Mouse (Mus musculus) thymus, postnatal 10 days (tissue): Measurements from ENCODE around the gene Lrba.

Experiments
- DNase-seq, 2 experiments: peaks; one replicate each; pipeline ENCODE4 v3.0.0; 2021; ENCODE audit warnings: low spot score in 2 of 2

Gene Lrba

DNA sequence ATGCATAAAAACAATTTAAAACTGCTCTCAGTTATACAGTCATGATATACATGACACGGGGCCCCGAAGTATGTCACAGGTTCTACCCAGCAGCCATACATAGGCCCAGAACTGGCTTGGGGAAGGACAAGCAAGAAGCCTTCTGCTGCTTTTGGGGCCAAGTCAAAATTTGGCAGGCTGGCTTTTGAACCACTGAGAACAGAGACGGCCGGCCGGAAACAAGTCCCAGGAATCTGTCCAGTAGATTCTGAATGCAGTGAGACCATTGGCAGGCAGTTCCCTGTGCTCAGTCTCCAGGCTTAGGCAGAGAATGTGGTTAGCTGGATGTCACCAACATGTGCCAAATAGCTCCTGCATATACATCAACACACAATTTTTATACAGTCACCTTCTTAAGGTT is 565.3 kb downstream of the Lrba start:
- DNase-seq = no peak

- DNase-seq = no peak
These were observed 568.8 kb downstream of the Lrba start for GRCm38 (mm10) chr3:86793264-86793663.

DNA sequence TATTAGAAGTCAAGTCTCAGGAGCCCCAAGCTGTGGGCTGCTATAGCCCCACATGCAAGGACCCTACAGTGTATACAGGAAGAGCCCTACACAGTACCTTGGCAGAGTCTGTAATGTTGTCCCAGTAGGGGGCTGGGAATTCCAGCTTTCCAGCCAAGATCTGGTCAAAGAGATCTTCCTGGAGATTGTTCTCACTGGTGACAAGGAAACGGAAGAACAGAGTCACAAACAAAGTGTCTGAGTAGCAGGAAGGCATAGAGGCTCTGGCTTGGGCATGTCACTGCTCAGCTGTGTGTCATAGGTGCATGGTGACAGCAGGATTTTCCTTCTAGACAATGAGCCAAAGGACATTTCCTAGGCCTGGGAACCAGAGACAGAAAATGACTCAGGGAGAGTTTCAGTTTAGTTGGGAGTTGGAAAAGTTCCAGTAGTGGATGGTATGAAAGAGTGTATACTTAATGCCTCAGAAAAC is 569.3 kb downstream of the Lrba start:
- no peak for DNase-seq

DNA sequence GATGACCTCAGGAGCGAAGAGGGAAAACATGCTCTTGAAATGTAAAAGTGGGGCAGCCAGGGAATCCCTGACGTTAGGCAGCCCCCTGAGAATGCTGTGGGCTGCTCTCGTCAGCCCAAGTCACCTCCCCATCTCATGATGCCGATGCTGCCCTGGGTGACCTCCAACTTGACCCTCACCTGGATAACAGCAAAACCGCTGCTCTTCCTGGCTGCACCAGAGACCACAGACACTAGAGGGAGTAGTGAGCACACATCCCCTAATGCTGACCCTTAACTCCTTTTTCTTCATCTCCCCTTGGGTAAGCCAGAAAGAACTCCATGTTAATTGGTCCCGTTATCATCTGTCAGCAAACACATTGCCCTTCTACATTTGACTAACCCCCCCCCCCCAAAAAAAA is 572.2 kb downstream of the Lrba start:
- DNase-seq = peak in 1 of 2 experiments; percentile 35

DNA sequence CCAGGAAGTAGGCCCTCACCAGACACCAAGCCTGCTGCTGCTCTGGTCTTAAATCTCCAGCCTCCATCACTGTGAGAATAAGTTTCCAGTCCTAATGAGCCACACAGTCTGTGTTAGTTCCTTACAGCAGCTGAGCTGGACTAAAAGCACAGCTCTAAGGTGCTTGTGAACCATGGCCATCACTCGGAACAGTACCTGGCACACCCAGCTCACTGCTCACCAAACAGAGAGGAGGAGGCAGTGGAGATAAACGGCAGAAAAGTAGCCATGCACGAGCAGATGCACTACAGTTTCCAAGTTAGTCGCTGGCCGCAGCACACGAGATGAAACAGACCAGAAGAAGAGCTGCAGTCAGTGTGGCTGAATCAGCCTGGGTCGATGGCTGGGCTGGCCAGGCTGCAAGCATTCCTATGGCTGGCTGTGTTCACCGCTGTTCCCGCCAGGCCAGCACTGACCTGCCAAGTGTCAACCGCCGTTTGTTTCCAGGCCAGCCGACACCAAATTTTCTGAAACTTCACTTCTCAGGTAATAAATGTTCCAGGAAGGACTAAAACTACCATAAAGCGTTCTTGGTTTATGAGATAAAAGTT is 573.5 kb downstream of the Lrba start:
- DNase-seq = no peak

GRCm38 (mm10) chr3:86799041-86799440 is 574.6 kb downstream of the Lrba start:
- no peak for DNase-seq

- DNase-seq = no peak
These were observed 576.4 kb downstream of the Lrba start for GRCm38 (mm10) chr3:86800841-86801240.

DNA sequence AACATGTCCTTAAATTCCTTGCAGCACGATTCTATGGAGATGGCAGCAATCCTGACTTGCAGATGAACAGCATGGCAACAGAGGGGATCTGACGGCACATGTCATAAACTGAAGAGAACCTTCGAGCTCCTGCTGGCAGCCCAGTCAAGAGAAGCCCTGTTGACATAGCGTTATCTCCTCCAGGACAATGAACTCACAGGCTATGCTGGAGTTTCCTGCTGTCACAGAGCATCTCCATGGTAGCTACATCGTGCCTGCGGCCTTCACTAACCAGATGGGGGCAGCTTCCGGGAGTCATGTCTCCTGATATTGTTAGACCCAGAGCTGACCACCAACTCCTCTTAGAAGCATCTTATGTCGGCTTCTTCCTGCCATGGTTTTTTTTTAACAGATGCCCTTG is 578.3 kb downstream of the Lrba start:
- DNase-seq = no peak

- DNase-seq = no peak
These were observed 579.8 kb downstream of the Lrba start for GRCm38 (mm10) chr3:86804265-86804664.

GRCm38 (mm10) chr3:86806834-86807233 is 582.4 kb downstream of the Lrba start:
- no peak for DNase-seq

DNA sequence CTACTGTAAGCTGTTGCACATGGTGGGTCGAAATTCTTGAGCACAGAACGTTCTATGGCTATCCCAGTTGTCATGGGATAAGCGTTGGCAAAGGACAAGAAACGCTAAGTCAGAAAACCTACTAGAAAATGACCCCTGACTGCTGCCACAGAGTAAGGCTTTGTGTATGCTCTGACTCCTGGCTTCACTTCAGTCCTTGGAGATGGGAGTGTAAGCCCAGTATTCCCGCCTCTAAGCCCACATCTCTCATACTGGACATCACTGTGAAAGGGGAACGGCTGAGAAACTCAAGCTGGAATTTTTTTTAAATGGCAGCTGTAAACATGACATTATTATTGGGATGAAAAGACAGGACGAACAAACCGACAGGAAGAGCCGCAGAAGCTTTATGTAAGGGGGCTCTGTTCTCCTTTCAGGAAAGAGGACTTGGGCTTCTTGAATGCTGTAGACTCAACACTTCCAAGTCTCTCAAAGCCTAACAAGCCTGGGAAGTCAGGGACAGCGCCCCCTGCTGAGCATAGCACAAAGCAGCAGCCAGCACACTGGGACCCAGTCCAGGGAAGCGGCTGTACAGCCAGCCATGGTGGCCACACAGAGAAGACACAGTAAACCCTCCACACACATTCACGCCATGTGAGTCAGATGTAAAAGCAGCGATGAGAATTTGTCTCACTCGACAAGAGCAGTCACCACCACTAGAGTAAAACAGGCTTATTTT is 583.4 kb downstream of the Lrba start:
- DNase-seq = peak in 1 of 2 experiments; percentile 26

DNA sequence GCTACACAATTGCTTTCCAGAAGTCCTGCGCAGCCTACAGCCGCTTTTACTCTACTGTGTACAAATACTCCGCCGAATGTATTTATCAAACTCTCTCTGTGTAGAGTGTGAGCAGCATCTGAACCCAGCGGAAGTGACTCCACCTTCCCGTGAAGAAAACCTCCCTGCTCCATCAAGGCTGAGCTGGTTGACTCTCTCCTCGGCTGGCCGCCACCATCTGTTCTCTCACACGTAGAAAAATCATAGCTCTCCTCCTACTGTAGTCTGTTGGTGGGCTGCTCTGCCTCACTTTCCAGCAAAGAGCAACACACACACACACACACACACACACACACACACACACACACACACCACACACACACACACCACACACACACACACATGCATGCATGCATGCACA is 584.7 kb downstream of the Lrba start:
- no peak for DNase-seq

- DNase-seq = no peak
These were observed 585.2 kb downstream of the Lrba start for GRCm38 (mm10) chr3:86809646-86810045.

DNA sequence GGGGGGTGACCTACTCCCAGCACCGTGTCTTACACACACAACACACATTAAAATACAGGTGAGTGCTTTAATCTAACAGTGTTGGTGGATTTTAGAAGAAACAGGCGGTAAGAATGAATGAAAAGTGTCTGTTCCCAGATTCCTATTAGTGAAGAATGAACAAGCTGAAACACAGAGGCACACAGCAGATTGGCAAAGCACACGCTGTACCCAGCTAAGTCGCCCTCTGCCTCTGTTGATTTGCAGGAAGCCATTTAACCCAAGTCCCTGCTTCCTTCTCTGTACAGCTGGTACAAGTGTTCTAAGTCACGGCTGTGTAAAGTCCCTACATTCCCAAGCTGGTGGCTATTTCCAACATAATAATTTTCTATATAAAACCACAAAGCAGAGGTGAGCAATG is 586.4 kb downstream of the Lrba start:
- DNase-seq = no peak

DNA sequence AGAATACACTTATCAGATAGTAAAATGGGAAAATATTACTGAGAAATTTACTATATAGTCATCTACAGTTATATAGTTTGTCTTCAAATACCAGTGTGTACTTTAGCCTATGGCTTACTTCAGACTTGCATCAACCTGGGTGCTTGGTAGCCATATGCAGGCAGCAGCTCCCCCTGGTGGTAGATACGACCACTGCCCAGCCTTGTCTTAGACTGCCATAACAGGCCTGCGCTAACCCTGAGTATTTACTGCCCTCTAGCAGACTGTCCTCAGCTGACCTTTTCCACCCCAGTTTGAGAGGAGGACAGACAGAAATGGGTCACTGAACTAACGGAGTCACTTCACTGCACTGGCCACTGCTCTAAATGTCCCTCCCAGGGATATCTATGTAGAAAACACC is 588.2 kb downstream of the Lrba start:
- peak; percentile 64 to 85 for DNase-seq

GRCm38 (mm10) chr3:86818001-86818585 is 593.6 kb downstream of the Lrba start:
- no peak for DNase-seq

DNA sequence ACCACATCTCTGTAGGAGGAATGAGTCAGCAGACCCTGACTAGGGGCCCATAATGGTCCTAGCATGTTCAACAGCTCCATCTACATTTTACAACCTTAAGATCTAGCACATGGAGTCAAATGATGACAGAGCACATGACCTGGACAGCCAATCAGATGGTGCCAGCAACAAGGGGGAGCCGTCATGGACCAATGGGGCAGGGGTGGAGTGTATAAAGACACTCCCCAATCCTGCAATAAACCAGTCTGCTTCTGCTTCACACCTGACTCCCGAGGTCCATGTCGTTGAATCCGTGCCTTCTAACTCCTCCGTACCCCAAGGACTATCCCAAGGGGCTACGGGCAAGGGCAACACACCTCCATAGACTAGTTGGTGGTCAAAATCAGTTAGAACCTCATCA is 594.9 kb downstream of the Lrba start:
- DNase-seq = no peak

- no peak for DNase-seq
These were observed 595.9 kb downstream of the Lrba start for GRCm38 (mm10) chr3:86820344-86820743.

DNA sequence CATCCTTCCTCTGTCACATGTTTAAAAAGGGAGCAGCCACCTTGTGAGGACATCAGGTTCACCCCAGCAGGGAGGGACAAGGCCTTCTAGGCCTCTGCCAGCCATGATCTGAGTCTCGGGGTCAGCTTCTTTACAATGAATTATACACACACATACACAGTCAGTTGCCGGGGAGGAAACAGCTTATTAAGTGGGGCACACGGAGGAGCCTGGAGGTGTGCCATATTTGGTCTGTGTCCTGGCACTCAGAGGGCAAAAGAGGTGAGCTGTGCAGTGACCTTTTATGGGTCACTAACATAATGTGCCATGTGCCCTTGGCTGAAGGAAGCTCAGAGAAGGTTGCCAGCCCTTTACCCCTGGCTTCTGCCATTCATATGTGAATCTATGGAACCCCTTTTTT is 596.9 kb downstream of the Lrba start:
- no peak for DNase-seq

DNA sequence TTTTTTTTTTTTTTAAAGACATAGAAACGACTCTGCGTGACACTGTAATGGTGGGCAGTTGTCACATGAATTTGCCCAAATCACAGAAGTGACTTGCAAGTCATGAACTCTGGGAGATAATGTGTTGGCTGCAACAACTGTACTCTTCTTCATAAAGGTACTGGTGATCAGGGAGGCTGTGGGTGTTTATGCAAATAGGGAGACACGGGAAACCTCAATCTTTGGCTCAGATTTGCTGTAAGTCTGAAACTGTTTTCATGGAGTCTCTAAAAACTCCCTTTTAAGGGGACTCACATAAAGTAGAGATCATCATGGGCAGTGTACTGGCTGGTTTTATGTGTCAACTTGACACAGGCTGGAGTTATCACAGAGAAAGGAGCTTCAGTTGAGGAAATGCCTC is 603.0 kb downstream of the Lrba start:
- no peak for DNase-seq

- no peak for DNase-seq
These were observed 607.6 kb downstream of the Lrba start for GRCm38 (mm10) chr3:86832115-86832514.
